Mouse (Mus musculus): ENCODE results near the gene Sh3bp4.

GRCm38 (mm10) chr1:89068812-89069211, 1.4 kb upstream of the Sh3bp4 start:
- TF ChIP-seq POLR2A (IDR thresholded peaks at IDR 0.05; ENCODE audit: borderline replicate concordance, low read depth, low read length) (no peak), CTCF (IDR thresholded peaks at IDR 0.05; ENCODE audit: low read depth, low read length) (no peak)

Data from bone marrow macrophage, adult 2 months (primary cell).